Mouse (Mus musculus) forebrain, embryonic 12.5 days (tissue): ENCODE data around the gene Slc22a12. TPM values are rescaled to one million over a fixed set of nuclear protein-coding genes. Genes with fewer than 3 reads are reported as not detected.

Source experiments
- ATAC-seq: fragments of 200-750 bp; cut with Nextera tagmentation; 2 replicates; pipeline ENCODE4 v1.8.0; 2017; ENCODE audit warnings: moderate TSS enrichment; ENCODE audit not compliant: low FRiP score
- H3K27ac ChIP-seq: fragments of 300-500 bp; sonication (generic); 2 replicates; pipeline ENCODE4 v1.5.1; 2016; ENCODE audit warnings: mild to moderate bottlenecking
- H3K27me3 ChIP-seq: fragments of 300-500 bp; sonication (generic); 2 replicates; pipeline ENCODE4 v1.6.1; 2016; ENCODE audit warnings: mild to moderate bottlenecking
- H3K36me3 ChIP-seq: fragments of 300-500 bp; sonication (generic); replicated peaks from 2 replicates; pipeline ENCODE4 v1.6.1; 2016; ENCODE audit warnings: mild to moderate bottlenecking
- H3K4me1 ChIP-seq: fragments of 300-500 bp; sonication (generic); 2 replicates; pipeline ENCODE4 v1.6.1; 2016
- H3K4me2 ChIP-seq: fragments of 300-500 bp; sonication (generic); 2 replicates; pipeline ENCODE4 v1.6.1; 2016; ENCODE audit warnings: mild to moderate bottlenecking, moderate library complexity
- H3K4me3 ChIP-seq: fragments of 300-500 bp; sonication (generic); replicated peaks from 2 replicates; pipeline ENCODE4 v1.5.1; 2016; ENCODE audit warnings: mild to moderate bottlenecking
- H3K9ac ChIP-seq: fragments of 300-500 bp; sonication (generic); 2 replicates; pipeline ENCODE4 v1.6.1; 2016; ENCODE audit warnings: mild to moderate bottlenecking
- H3K9me3 ChIP-seq: fragments of 300-500 bp; sonication (generic); 2 replicates; pipeline ENCODE4 v1.6.1; 2016
- WGBS: fragments of 180-500 bp; shearing (Covaris S2); methylation state at CpG from one replicate; pipeline ENCODE4 v1.1.7; 2016; 5-methylcytosine and 5-hydroxymethylcytosine counted together
- polyA plus RNA-seq: library from polyadenylated mRNA; unstranded; fragments of >200 nt; fragmentation: Nextera tagmentation; extraction: Ambion mirVana; gene quantifications from 2 replicates; pipeline ENCODE4 v1.2.1, GENCODE M21; 2016

Slc22a12 gene
- polyA plus RNA-seq, 1 experiment from 2014 or later = not detected

GRCm38 (mm10) chr19:6551215-6551614 lies 8.4 kb upstream of the Slc22a12 start:
- H3K4me2 ChIP-seq = no peak overlapping the region

GRCm38 (mm10) chr19:6549566-6549965 lies 6.7 kb upstream of the Slc22a12 start:
- Histone ChIP-seq H3K4me3 (no peak overlapping the region), H3K9me3 (no peaks in the 10 kb centered on the region), H3K4me1 (peaks cover 7% of the 10 kb centered on the region), H3K9ac (no peak overlapping the region), H3K27me3 (0 out of 2 replicates have a peak, but pooled peaks cover 4% of the 10 kb centered on the region), H3K4me2 (no peak overlapping the region), H3K36me3 (no peaks in the 10 kb centered on the region), H3K27ac (no peak overlapping the region)
- 80% methylated on average over 11 of the region's 11 CpGs for WGBS
- no peak for ATAC-seq

More at GRCm38 (mm10) chr19:6551215-6551614, 8.4 kb upstream of the Slc22a12 start:
- peaks cover 7% of the 10 kb centered on the region for H3K4me1 ChIP-seq
- no peaks in the 10 kb centered on the region for H3K27me3 ChIP-seq
- no peaks in the 10 kb centered on the region for H3K9me3 ChIP-seq
- 72% methylated on average over 4 of the region's 4 CpGs for WGBS
- H3K36me3 ChIP-seq = no peaks in the 10 kb centered on the region
- H3K27ac ChIP-seq = no peak overlapping the region
- no peak overlapping the region for H3K9ac ChIP-seq
- H3K4me3 ChIP-seq = no peak overlapping the region
- ATAC-seq = no peak

- Histone ChIP-seq H3K36me3 (no peaks in the 10 kb centered on the region), H3K4me3 (no peak overlapping the region), H3K9ac (no peak overlapping the region), H3K27me3 (0 out of 2 replicates have a peak, but pooled peaks cover 4% of the 10 kb centered on the region), H3K27ac (0 out of 2 replicates have a peak overlapping the region, but pooled peaks have one; percentile 46), H3K9me3 (no peaks in the 10 kb centered on the region), H3K4me1 (peaks cover 8% of the 10 kb centered on the region), H3K4me2 (no peak overlapping the region)
- 72% methylated on average over 16 of the region's 16 CpGs for WGBS
- no peak for ATAC-seq
Measured at GRCm38 (mm10) chr19:6548431-6549410, 5.9 kb upstream of the Slc22a12 start.

GRCm38 (mm10) chr19:6547801-6548200 lies 5.0 kb upstream of the Slc22a12 start:
- Histone ChIP-seq H3K4me3 (no peak overlapping the region), H3K4me1 (peaks cover 15% of the 10 kb centered on the region), H3K27me3 (0 out of 2 replicates have a peak, but pooled peaks cover 4% of the 10 kb centered on the region), H3K36me3 (no peaks in the 10 kb centered on the region), H3K9ac (no peak overlapping the region), H3K27ac (no peak overlapping the region), H3K4me2 (no peak overlapping the region), H3K9me3 (no peaks in the 10 kb centered on the region)
- 90% methylated on average over 5 of the region's 5 CpGs for WGBS
- ATAC-seq = no peak

GRCm38 (mm10) chr19:6546096-6546495 lies 3.3 kb upstream of the Slc22a12 start:
- Histone ChIP-seq H3K27me3 (0 out of 2 replicates have a peak, but pooled peaks cover 4% of the 10 kb centered on the region), H3K4me3 (no peak overlapping the region), H3K9ac (no peak overlapping the region), H3K9me3 (no peaks in the 10 kb centered on the region), H3K27ac (no peak overlapping the region), H3K36me3 (no peaks in the 10 kb centered on the region), H3K4me1 (peaks cover 15% of the 10 kb centered on the region), H3K4me2 (no peak overlapping the region)
- 78% methylated on average over 1 of the region's 1 CpGs for WGBS
- ATAC-seq = no peak

GRCm38 (mm10) chr19:6545481-6545880 lies 2.6 kb upstream of the Slc22a12 start:
- Histone ChIP-seq H3K27ac (no peak overlapping the region), H3K36me3 (no peaks in the 10 kb centered on the region), H3K9ac (no peak overlapping the region), H3K4me3 (no peak overlapping the region), H3K27me3 (0 out of 2 replicates have a peak, but pooled peaks cover 4% of the 10 kb centered on the region), H3K4me1 (peaks cover 15% of the 10 kb centered on the region), H3K9me3 (no peaks in the 10 kb centered on the region), H3K4me2 (no peak overlapping the region)
- ATAC-seq = no peak
- 92% methylated on average over 5 of the region's 5 CpGs for WGBS

GRCm38 (mm10) chr19:6544712-6545111 lies 1.9 kb upstream of the Slc22a12 start:
- H3K9ac ChIP-seq = no peak overlapping the region
- no peak overlapping the region for H3K4me2 ChIP-seq
- H3K36me3 ChIP-seq = no peaks in the 10 kb centered on the region
- no peak overlapping the region for H3K27ac ChIP-seq
- 86% methylated on average over 13 of the region's 13 CpGs for WGBS
- no peak overlapping the region for H3K4me3 ChIP-seq
- H3K9me3 ChIP-seq = no peaks in the 10 kb centered on the region
- H3K4me1 ChIP-seq = peaks cover 15% of the 10 kb centered on the region
- 0 out of 2 replicates have a peak, but pooled peaks cover 4% of the 10 kb centered on the region for H3K27me3 ChIP-seq
- no peak for ATAC-seq

GRCm38 (mm10) chr19:6543518-6543917 lies 686 bp upstream of the Slc22a12 start:
- Histone ChIP-seq H3K27me3 (0 out of 2 replicates have a peak, but pooled peaks cover 4% of the 10 kb centered on the region), H3K36me3 (no peaks in the 10 kb centered on the region)

GRCm38 (mm10) chr19:6543035-6543383 lies 177 bp upstream of the Slc22a12 start:
- WGBS = 91% methylated on average over 6 of the region's 6 CpGs
- no peak overlapping the region for H3K9ac ChIP-seq
- H3K27ac ChIP-seq = no peak overlapping the region
- no peak overlapping the region for H3K4me3 ChIP-seq
- H3K9me3 ChIP-seq = no peaks in the 10 kb centered on the region
- H3K4me2 ChIP-seq = no peak overlapping the region
- no peaks in the 10 kb centered on the region for H3K36me3 ChIP-seq
- no peak for ATAC-seq
- peaks cover 7% of the 10 kb centered on the region for H3K4me1 ChIP-seq
- 0 out of 2 replicates have a peak, but pooled peaks cover 4% of the 10 kb centered on the region for H3K27me3 ChIP-seq

More at GRCm38 (mm10) chr19:6543518-6543917, 686 bp upstream of the Slc22a12 start:
- Histone ChIP-seq H3K4me3 (no peak overlapping the region), H3K27ac (no peak overlapping the region), H3K9ac (0 out of 2 replicates have a peak overlapping the region, but pooled peaks have one; percentile 12), H3K4me1 (peaks cover 8% of the 10 kb centered on the region), H3K4me2 (no peak overlapping the region), H3K9me3 (no peaks in the 10 kb centered on the region)
- 39% methylated on average over 7 of the region's 7 CpGs for WGBS
- ATAC-seq = no peak

- H3K36me3 ChIP-seq = no peaks in the 10 kb centered on the region
- H3K9me3 ChIP-seq = no peaks in the 10 kb centered on the region
- H3K4me2 ChIP-seq = no peak overlapping the region
- H3K4me1 ChIP-seq = peaks cover 7% of the 10 kb centered on the region
- H3K4me3 ChIP-seq = no peak overlapping the region
- 91% methylated on average over 7 of the region's 7 CpGs for WGBS
- H3K27me3 ChIP-seq = 0 out of 2 replicates have a peak, but pooled peaks cover 4% of the 10 kb centered on the region
- H3K27ac ChIP-seq = no peak overlapping the region
- H3K9ac ChIP-seq = no peak overlapping the region
- ATAC-seq = no peak
Measured at GRCm38 (mm10) chr19:6541521-6541920, 1.3 kb downstream of the Slc22a12 start.

- no peak for ATAC-seq
- no peaks in the 10 kb centered on the region for H3K9me3 ChIP-seq
- no peak overlapping the region for H3K9ac ChIP-seq
- H3K4me2 ChIP-seq = no peak overlapping the region
- peaks cover 7% of the 10 kb centered on the region for H3K4me1 ChIP-seq
- no peaks in the 10 kb centered on the region for H3K36me3 ChIP-seq
- 74% methylated on average over 6 of the region's 6 CpGs for WGBS
- H3K27me3 ChIP-seq = 0 out of 2 replicates have a peak, but pooled peaks cover 4% of the 10 kb centered on the region
- H3K27ac ChIP-seq = no peak overlapping the region
- H3K4me3 ChIP-seq = no peak overlapping the region
Measured at GRCm38 (mm10) chr19:6540191-6540590, 2.6 kb downstream of the Slc22a12 start.

- WGBS = 83% methylated on average over 4 of the region's 4 CpGs
Measured at GRCm38 (mm10) chr19:6539592-6539991, 3.2 kb downstream of the Slc22a12 start.

More at GRCm38 (mm10) chr19:6539592-6539991, 3.2 kb downstream of the Slc22a12 start:
- no peaks in the 10 kb centered on the region for H3K36me3 ChIP-seq
- H3K4me2 ChIP-seq = no peak overlapping the region
- no peaks in the 10 kb centered on the region for H3K27me3 ChIP-seq
- no peak for ATAC-seq
- H3K9ac ChIP-seq = no peak overlapping the region
- no peak overlapping the region for H3K4me3 ChIP-seq
- peaks cover 7% of the 10 kb centered on the region for H3K4me1 ChIP-seq
- H3K27ac ChIP-seq = no peak overlapping the region
- no peaks in the 10 kb centered on the region for H3K9me3 ChIP-seq
